Mouse (Mus musculus) thymus, postnatal 36 days (tissue): ENCODE measurements at regions not wholly inside any gene's neighbourhood (a gene's known extent, or its start where the extent isn't known, plus 50 kb on each side); places are given as distances from the start of the nearest gene placed in this dataset.

Experiments
- DNase-seq, 2 experiments: peaks; one replicate each; pipeline ENCODE4 v3.0.0; 2022; ENCODE audit warnings: mixed read lengths in 2 of 2

GRCm38 (mm10) chr3:148112204-148112603, 878.2 kb downstream of the Adgrl2 start:
- no peak for DNase-seq

DNA sequence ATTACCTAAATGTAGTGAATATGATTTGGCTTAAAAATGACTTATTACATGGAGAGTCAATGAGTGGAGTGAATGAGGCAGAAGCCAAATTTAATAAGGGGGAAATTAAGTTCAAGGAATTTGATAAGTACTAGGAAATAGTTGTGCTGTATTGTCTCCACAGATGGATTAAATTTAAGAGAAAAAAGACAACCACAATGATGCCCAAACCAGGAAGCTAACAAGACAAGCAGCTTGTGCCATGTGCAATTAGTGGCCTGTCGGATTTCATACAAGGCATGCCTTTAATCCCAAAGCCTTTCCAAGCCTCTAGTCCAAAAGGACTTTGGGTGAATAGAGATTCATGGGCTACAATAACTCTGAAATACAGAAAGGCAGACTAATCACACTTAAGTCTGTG, 883.3 kb downstream of the Adgrl2 start:
- DNase-seq = no peak

DNA sequence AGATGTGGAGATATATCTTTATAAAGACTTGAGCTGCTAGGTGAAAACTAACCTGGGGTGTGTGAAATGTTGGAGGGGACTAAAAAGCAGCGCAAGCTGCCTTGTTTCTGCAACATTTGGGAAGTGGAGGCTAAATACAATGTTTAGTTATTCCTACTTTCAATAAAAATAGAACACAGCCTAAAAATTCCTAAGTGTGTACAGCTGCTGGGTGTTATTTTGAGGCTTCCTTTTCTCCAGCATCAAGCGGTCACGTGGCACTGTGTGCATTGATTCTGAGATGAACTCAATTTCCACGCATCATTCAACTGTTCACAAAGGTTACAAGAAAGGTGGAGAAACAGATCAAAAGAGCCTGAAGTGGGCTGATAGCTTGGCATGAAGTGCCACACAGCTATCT, 896.4 kb downstream of the Adgrl2 start:
- DNase-seq = no peak

GRCm38 (mm10) chr3:148075841-148076240, 914.5 kb downstream of the Adgrl2 start:
- no peak for DNase-seq

- DNase-seq = no peak
These were observed 923.7 kb downstream of the Adgrl2 start for GRCm38 (mm10) chr3:148066701-148067100.

- no peak for DNase-seq
These were observed 934.3 kb downstream of the Adgrl2 start for GRCm38 (mm10) chr3:148056074-148056473.

GRCm38 (mm10) chr3:148052516-148052915, 937.8 kb downstream of the Adgrl2 start:
- DNase-seq = no peak

DNA sequence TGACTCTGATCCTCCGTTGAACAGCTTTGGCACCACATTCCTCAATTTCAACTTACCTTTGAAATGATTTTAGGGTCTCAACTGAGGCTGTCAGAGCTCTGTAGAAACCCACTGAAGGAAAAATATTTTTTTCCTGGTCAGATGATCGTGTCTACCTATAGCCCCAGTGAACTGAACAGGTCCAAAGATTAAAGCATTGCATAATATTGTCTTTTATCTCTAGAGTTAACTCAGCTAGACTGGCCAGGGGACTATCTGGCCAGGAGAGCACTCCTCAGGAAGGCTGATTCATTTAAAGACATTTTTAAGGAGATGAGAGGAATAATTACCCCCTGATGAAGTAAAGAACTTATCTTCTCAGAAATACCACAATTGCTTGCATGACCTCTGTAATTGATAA, 942.1 kb downstream of the Adgrl2 start:
- DNase-seq = no peak

- no peak for DNase-seq
These were observed 957.8 kb downstream of the Adgrl2 start for GRCm38 (mm10) chr3:148032532-148032931.

- DNase-seq = no peak
These were observed 984.5 kb downstream of the Adgrl2 start for GRCm38 (mm10) chr3:148005831-148006230.

GRCm38 (mm10) chr3:148004006-148004405, 986.3 kb downstream of the Adgrl2 start:
- DNase-seq = no peak

- no peak for DNase-seq
These were observed 990.9 kb downstream of the Adgrl2 start for GRCm38 (mm10) chr3:147999330-147999953.

- no peak for DNase-seq
These were observed 998.6 kb downstream of the Adgrl2 start for GRCm38 (mm10) chr3:147991738-147992137.

DNA sequence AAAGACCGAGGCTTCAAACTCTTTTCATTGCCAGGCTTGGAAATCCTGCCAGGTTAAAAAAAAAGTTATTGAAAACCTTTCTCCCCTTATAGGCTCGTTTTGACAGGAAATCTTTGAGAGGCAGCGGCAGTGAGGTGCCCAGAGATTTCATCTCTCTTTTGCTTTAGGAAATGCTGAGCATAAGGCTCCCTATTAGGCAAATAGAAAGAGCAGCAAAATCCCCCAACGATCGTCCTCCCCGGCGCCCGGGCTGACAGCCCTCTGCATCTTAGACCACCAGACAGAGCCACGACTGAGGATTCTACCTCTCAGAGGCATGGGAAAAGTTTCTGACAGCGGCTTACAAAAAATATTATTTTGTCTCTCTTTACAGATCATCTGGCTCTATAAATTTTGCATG, 999.5 kb downstream of the Adgrl2 start:
- no peak for DNase-seq

- DNase-seq = no peak
These were observed 1007.5 kb downstream of the Adgrl2 start for GRCm38 (mm10) chr3:147982831-147983230.

DNA sequence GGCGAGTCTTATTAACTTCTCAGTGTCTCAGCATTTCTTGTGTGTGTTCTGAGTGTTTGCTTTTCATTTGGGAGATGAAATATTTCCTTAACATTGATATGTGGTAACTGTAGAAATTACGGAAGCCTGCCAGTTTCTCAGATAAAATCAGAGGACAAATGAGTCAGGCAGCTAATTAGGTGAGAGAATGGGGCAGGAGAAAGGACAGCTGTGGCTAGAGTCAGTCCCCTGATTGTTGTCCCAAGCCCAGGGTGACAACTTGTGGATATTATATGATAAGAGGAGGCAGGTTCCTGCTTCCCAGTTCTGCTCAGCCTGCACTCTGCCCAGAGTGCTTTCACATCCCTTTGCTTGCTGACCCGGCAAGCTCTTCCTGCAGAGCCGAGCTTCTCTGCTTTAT, 1008.7 kb downstream of the Adgrl2 start:
- no peak for DNase-seq

- DNase-seq = no peak
These were observed 1013.8 kb downstream of the Adgrl2 start for GRCm38 (mm10) chr3:147976579-147976978.

DNA sequence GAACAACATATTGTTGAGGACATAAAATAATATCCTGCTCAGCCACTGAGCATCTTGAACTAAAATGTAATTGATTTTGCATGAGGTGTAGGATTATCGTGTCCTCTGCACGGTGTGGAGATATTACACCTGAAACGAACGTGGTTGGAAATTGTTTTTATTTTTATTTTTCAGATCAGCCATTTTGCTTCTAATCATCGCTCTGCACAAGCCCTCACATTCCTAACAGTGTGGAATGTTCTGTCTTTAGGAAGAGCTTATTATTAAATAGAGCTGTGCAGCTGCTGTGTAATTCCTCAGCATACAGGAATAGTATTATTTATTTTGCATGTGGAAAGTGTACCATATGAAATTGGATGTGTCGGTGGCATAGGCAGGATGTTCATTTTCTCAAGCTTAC, 1014.3 kb downstream of the Adgrl2 start:
- DNase-seq = no peak

DNA sequence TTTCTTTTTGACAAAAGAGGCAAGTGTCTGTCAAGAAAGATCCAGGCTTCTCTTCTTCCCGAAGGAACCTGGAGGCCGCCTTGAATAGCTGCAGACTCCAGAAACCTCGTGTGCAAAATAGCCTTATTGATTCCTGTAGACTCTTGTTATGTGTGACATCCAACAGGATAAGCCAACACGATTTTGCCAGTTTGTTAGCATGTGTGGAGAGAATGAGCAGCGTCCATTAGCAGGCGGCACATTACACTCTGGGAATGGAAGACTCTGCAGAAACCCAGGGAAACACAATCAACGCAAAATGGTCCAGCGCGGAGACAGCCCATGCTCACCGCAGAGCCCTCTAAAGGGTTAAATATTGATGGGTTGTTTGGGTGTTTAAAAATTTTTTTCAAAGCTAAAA, 1014.9 kb downstream of the Adgrl2 start:
- DNase-seq = no peak

GRCm38 (mm10) chr3:147974515-147974914, 1015.8 kb downstream of the Adgrl2 start:
- no peak for DNase-seq

DNA sequence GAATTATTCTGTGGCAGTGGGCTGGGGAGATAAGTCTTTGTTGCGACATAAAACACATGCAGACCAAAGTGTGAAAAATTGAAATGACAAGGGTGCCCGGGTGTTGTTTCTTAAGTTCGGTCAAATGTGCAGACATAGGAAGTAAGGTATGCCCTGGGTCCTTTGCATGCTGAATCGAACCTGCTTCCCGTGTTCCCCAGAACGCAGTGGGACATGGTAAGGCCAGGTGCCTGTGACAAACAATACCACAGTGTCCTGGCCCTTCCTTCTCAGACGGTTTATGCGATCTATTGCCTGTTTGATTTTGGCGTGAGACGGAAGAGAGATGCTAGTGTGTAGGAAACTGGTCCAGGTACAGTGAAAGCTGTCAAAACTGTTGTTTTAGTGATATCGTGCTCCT, 1022.1 kb downstream of the Adgrl2 start:
- DNase-seq = no peak

- no peak for DNase-seq
These were observed 1022.5 kb downstream of the Adgrl2 start for GRCm38 (mm10) chr3:147967866-147968265.

- no peak for DNase-seq
These were observed 1023.1 kb downstream of the Adgrl2 start for GRCm38 (mm10) chr3:147967261-147967660.

- no peak for DNase-seq
These were observed 1023.5 kb downstream of the Adgrl2 start for GRCm38 (mm10) chr3:147966827-147967226.

DNA sequence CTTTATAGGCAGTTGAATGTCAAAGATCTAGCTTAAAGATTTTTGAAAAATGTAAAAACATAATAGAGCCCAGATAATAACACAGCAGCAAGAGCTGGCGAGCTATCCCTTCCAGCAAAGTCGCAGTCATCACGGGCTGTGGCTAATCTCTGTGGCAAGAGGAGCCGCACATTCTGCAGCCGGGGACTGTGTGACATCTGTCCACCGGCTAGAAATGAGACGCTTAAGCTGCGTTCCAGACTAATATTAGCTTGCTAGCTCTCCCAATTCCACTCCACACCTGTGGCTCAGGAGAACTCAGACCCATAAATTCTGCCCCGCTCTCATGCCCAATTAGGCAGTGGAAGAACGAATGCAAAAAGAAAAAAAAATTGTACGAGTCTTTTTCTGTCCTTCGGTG, 1024.0 kb downstream of the Adgrl2 start:
- DNase-seq = no peak
